Mouse (Mus musculus): ENCODE results near the gene Sstr5. TPM values are rescaled to one million over a fixed set of nuclear protein-coding genes. Genes with fewer than 3 reads are reported as not detected.

Sstr5 gene
- polyA plus RNA-seq, 1 experiment from 2014 or later, result 0.08 TPM

GRCm38 (mm10) chr17:25445841-25446240, 51.2 kb downstream of the Sstr5 start:
- 64% methylated on average over 3 of the region's 3 CpGs for WGBS
- H3K36me3 ChIP-seq, result no peaks in the 10 kb centered on the region
- H3K9me3 ChIP-seq, result no peaks in the 10 kb centered on the region
- no peak overlapping the region for H3K4me2 ChIP-seq
- ATAC-seq (ENCODE audit: insufficient number of reproducible peaks, low FRiP score, low TSS enrichment, low read depth), result no peak
- H3K4me1 ChIP-seq, result peaks cover 14% of the 10 kb centered on the region
- no peak overlapping the region for H3K27ac ChIP-seq
- H3K9ac ChIP-seq, result no peak overlapping the region
- H3K4me3 ChIP-seq, result no peak overlapping the region
- H3K27me3 ChIP-seq, result no peaks in the 10 kb centered on the region

DNA sequence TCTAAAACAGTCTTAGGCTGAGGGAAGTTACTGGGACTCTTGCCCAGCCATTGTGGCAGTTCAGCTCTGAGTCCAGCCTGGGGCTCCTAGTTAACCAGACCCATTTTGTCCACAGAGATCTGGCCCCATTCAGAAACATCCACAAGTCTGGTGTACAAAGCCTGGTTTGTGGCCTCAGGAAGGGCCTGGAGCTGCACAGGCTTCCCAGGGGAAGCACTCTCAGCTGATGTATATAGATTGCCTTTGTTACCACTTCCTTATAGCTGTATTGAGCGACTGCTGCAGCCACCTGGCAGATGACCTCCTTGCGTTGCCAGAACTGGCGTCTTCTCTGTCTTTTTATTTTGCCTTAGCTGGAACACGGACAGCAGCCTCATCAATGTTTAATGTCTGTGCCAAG, 52.0 kb downstream of the Sstr5 start:
- no peak overlapping the region for H3K9ac ChIP-seq
- H3K9me3 ChIP-seq, result no peaks in the 10 kb centered on the region
- no peak overlapping the region for H3K4me3 ChIP-seq
- H3K4me2 ChIP-seq, result no peak overlapping the region
- H3K27ac ChIP-seq, result no peak overlapping the region
- no peaks in the 10 kb centered on the region for H3K36me3 ChIP-seq
- H3K27me3 ChIP-seq, result no peaks in the 10 kb centered on the region
- H3K4me1 ChIP-seq, result peaks cover 18% of the 10 kb centered on the region
- 50% methylated on average over 4 of the region's 4 CpGs for WGBS
- no peak for ATAC-seq (ENCODE audit: insufficient number of reproducible peaks, low FRiP score, low TSS enrichment, low read depth)

DNA sequence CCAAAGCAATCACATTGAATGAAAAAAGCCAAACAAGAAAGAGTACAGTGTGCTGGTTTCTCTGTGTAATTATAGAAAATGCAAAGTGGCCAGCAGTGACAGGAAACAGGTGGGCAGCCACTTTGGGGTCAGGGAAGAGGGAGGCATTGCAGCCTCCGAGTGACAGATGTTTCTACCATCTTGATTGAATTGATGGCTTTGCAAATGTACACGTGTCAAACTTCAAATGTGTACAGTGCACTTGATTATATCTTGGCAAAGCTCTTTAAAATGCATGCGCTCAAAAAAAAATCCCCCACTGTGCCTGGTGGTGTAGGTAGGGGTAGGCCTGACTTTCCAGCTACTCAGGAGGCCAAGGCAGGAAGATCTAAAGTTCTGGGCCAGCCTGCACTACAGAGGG, 54.2 kb downstream of the Sstr5 start:
- no peak for ATAC-seq (ENCODE audit: insufficient number of reproducible peaks, low FRiP score, low TSS enrichment, low read depth)
- Histone ChIP-seq H3K4me2 (no peak overlapping the region), H3K4me1 (peaks cover 15% of the 10 kb centered on the region), H3K9ac (no peak overlapping the region), H3K9me3 (no peaks in the 10 kb centered on the region), H3K27me3 (no peaks in the 10 kb centered on the region), H3K27ac (no peak overlapping the region), H3K36me3 (no peaks in the 10 kb centered on the region), H3K4me3 (no peak overlapping the region)
- WGBS, result 51% methylated on average over 3 of the region's 3 CpGs

DNA sequence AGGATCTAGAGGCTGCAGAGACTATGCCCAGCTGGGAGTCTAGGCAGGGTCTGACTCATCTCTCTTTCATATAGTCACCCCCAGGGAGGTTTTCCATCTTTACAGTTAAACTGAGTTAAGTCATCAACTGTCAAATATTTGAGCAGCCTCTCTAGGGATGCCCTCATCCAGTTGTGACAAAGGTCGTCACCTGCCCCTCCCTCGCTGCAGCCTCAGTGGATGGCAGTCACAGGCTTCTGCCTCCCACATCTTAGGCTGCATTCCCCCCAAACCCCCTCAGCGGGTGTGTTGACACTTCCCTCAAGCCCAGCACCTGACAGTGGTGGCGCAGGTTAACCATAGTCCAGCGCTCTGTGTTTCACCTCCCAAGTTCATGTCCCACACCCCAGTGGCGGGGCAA, 55.7 kb downstream of the Sstr5 start:
- no peak for ATAC-seq (ENCODE audit: insufficient number of reproducible peaks, low FRiP score, low TSS enrichment, low read depth)
- Histone ChIP-seq H3K9me3 (no peaks in the 10 kb centered on the region), H3K4me3 (no peak overlapping the region), H3K27ac (no peak overlapping the region), H3K27me3 (no peaks in the 10 kb centered on the region), H3K4me1 (peaks cover 15% of the 10 kb centered on the region), H3K4me2 (no peak overlapping the region), H3K36me3 (no peaks in the 10 kb centered on the region), H3K9ac (no peak overlapping the region)
- WGBS, result 80% methylated on average over 6 of the region's 6 CpGs

Other genes starting within 250 kb of the Sstr5 start
- gene Baiap3, start 240.9 kb downstream of the Sstr5 start, polyA plus RNA-seq (2015; fragmentation: Nextera tagmentation; extraction: Ambion mirVana), result 0.46 and 0.61 TPM in 2 replicates
- gene Ube2i, start 222.7 kb downstream of the Sstr5 start, polyA plus RNA-seq (2015; fragmentation: Nextera tagmentation; extraction: Ambion mirVana), result 513 and 522 TPM in 2 replicates
- 10.6 and 12.6 TPM in 2 replicates for gene Prss34, start 198.9 kb downstream of the Sstr5 start, polyA plus RNA-seq (2015; fragmentation: Nextera tagmentation; extraction: Ambion mirVana)
- not detected in 2 replicates for gene Prss28, start 188.6 kb downstream of the Sstr5 start, polyA plus RNA-seq (2015; fragmentation: Nextera tagmentation; extraction: Ambion mirVana)
- not detected in 2 replicates for gene Prss29, start 178.6 kb downstream of the Sstr5 start, polyA plus RNA-seq (2015; fragmentation: Nextera tagmentation; extraction: Ambion mirVana)
- 5.0 and 5.3 TPM in 2 replicates for gene Tpsab1, start 151.7 kb downstream of the Sstr5 start, polyA plus RNA-seq (2015; fragmentation: Nextera tagmentation; extraction: Ambion mirVana)
- gene Tpsb2, start 131.0 kb downstream of the Sstr5 start, polyA plus RNA-seq (2015; fragmentation: Nextera tagmentation; extraction: Ambion mirVana), result 209 and 239 TPM in 2 replicates
- gene Tpsg1, start 128.0 kb downstream of the Sstr5 start, polyA plus RNA-seq (2015; fragmentation: Nextera tagmentation; extraction: Ambion mirVana), result 14.4 and 16.6 TPM in 2 replicates
- 3.8 and 4.8 TPM in 2 replicates for gene Cacna1h, start 63.5 kb downstream of the Sstr5 start, polyA plus RNA-seq (2015; fragmentation: Nextera tagmentation; extraction: Ambion mirVana)
- gene Tekt4, start 42.7 kb downstream of the Sstr5 start, polyA plus RNA-seq (2015; fragmentation: Nextera tagmentation; extraction: Ambion mirVana), result not detected in 2 replicates
- gene Sox8, start 73.4 kb upstream of the Sstr5 start, polyA plus RNA-seq (2015; fragmentation: Nextera tagmentation; extraction: Ambion mirVana), result 10.9 and 14.7 TPM in 2 replicates
- gene Lmf1, start 81.8 kb upstream of the Sstr5 start, polyA plus RNA-seq (2015; fragmentation: Nextera tagmentation; extraction: Ambion mirVana), result 28.8 and 30.5 TPM in 2 replicates
- gene Gng13, start 219.9 kb upstream of the Sstr5 start, polyA plus RNA-seq (2015; fragmentation: Nextera tagmentation; extraction: Ambion mirVana), result 4.8 and 6.1 TPM in 2 replicates
- gene Chtf18, start 230.1 kb upstream of the Sstr5 start, polyA plus RNA-seq (2015; fragmentation: Nextera tagmentation; extraction: Ambion mirVana), result 20.9 and 21.2 TPM in 2 replicates
- 22.8 and 23.3 TPM in 2 replicates for gene Rpusd1, start 230.4 kb upstream of the Sstr5 start, polyA plus RNA-seq (2015; fragmentation: Nextera tagmentation; extraction: Ambion mirVana)
- gene Mslnl, start 238.8 kb upstream of the Sstr5 start, polyA plus RNA-seq (2015; fragmentation: Nextera tagmentation; extraction: Ambion mirVana), result 0.13 and 0.17 TPM in 2 replicates

Measured in limb, embryonic 15.5 days (tissue).